Comparison of ENCODE assay signal across 10 mouse cellular contexts in genomic region chr14:101378545-101378944, GRCm38 (mm10).
A peak's percentile ranks its signal among the peaks of the same experiment; 100 is the strongest.
DNase-seq lines count a peak whose midpoint lies in the region; ATAC-seq and TF ChIP-seq lines count a peak whose summit lies in the region.
"Had no signal": no experiment of that assay in that cellular context is flagged by ENCODE, and none has a peak within 500 bp of the region (broad histone marks: within the 10 kb centered on the region; RNA-seq: fewer than 3 reads in every experiment).

No protein-coding gene starts in this region.

- H3K4me3 ChIP-seq in layer of hippocampus, adult 2 months, result peak overlapping the region; percentile 52; the same call in 1 of the 2 replicates
- H3K4me3 ChIP-seq in hindbrain, embryonic 10.5 days, result no peak overlapping the region
- H3K4me3 ChIP-seq in midbrain, embryonic 12.5 days, result no peak overlapping the region
- peak overlapping the region; percentile 38; the same call in 1 of the 2 replicates for H3K4me3 ChIP-seq in stomach, embryonic 16.5 days (replicated peaks; ENCODE audit: low read length)

- no peak overlapping the region for H3K4me2 ChIP-seq in midbrain, embryonic 12.5 days (replicated peaks)
- H3K4me2 ChIP-seq in stomach, embryonic 16.5 days (ENCODE audit: low read depth, low read length), result 0 out of 2 replicates have a peak overlapping the region, but pooled peaks have one; percentile 67

- ATAC-seq in midbrain, embryonic 12.5 days (ENCODE audit: low FRiP score, low read depth), result no peak
- no peak for ATAC-seq in stomach, embryonic 16.5 days (ENCODE audit: insufficient read depth, low FRiP score)

- H3K27ac ChIP-seq in layer of hippocampus, adult 2 months, result no peak overlapping the region
- peak overlapping the region; percentile 83 for H3K27ac ChIP-seq in hindbrain, embryonic 10.5 days
- H3K27ac ChIP-seq in midbrain, embryonic 12.5 days (replicated peaks), result peak overlapping the region; percentile 46
- H3K27ac ChIP-seq in stomach, embryonic 16.5 days (ENCODE audit: low read length), result no peak overlapping the region
- H3K27ac ChIP-seq: kidney, postnatal 0 days; limb, embryonic 12.5 days had no signal

- no peaks in the 10 kb centered on the region for H3K9me3 ChIP-seq in hindbrain, embryonic 10.5 days
- H3K9me3 ChIP-seq in midbrain, embryonic 12.5 days, result no peaks in the 10 kb centered on the region
- H3K9me3 ChIP-seq in stomach, embryonic 16.5 days (replicated peaks; ENCODE audit: control insufficient read depth, low read length), result no peaks in the 10 kb centered on the region
- H3K9me3 ChIP-seq: limb, embryonic 12.5 days had no signal

- TF ChIP-seq CTCF in layer of hippocampus, adult 2 months (conservative IDR thresholded peaks at IDR 0.05), result no peak

- H3K9ac ChIP-seq in midbrain, embryonic 12.5 days (replicated peaks), result no peak overlapping the region
- no peak overlapping the region for H3K9ac ChIP-seq in stomach, embryonic 16.5 days (ENCODE audit: low read length)
- H3K9ac ChIP-seq: limb, embryonic 12.5 days had no signal

- intact Hi-C loops in left cerebral cortex, postnatal 25 days (cut with DNase I), result loop anchor here (2.0 to 5.0 kb wide), 2 partner anchors 1361 to 1446 kb away; no protein-coding TSS in a partner anchor

- 65% methylated on average over 8 of the region's 8 CpGs for WGBS in hindbrain, embryonic 10.5 days
- WGBS in midbrain, embryonic 12.5 days, result 55% methylated on average over 8 of the region's 8 CpGs
- 82% methylated on average over 8 of the region's 8 CpGs for WGBS in stomach, embryonic 16.5 days

- no peak for DNase-seq in layer of hippocampus, adult 2 months (ENCODE audit: low spot score in 2 of 2)
- DNase-seq in layer of hippocampus, postnatal 25 days (ENCODE audit: extremely low spot score in 1 of 2, low spot score in 1 of 2), result no peak
- DNase-seq in hindbrain, embryonic 10.5 days (ENCODE audit: low spot score), result no peak
- DNase-seq in left cerebral cortex, postnatal 25 days (ENCODE audit: low spot score in 2 of 2), result no peak
- no peak for DNase-seq in adrenal gland, postnatal 36 days
- no peak for DNase-seq in embryo, embryonic 10.5 days (ENCODE audit: low spot score)

- H3K27me3 ChIP-seq in hindbrain, embryonic 10.5 days (ENCODE audit: insufficient read depth, poor library complexity, severe bottlenecking), result no peaks in the 10 kb centered on the region
- no peaks in the 10 kb centered on the region for H3K27me3 ChIP-seq in midbrain, embryonic 12.5 days
- no peaks in the 10 kb centered on the region for H3K27me3 ChIP-seq in stomach, embryonic 16.5 days (ENCODE audit: control insufficient read depth, insufficient read depth, low read length)
- H3K27me3 ChIP-seq: limb, embryonic 12.5 days had no signal

- no peaks in the 10 kb centered on the region for H3K36me3 ChIP-seq in hindbrain, embryonic 10.5 days
- no peaks in the 10 kb centered on the region for H3K36me3 ChIP-seq in midbrain, embryonic 12.5 days
- H3K36me3 ChIP-seq in stomach, embryonic 16.5 days (ENCODE audit: control insufficient read depth, insufficient read depth, low read length), result no peaks in the 10 kb centered on the region
- H3K36me3 ChIP-seq: limb, embryonic 12.5 days had no signal

- H3K4me1 ChIP-seq in hindbrain, embryonic 10.5 days (replicated peaks), result peaks cover 27% of the 10 kb centered on the region
- H3K4me1 ChIP-seq in midbrain, embryonic 12.5 days, result peaks cover 12% of the 10 kb centered on the region; the same call in 1 of the 2 replicates
- peaks cover 3% of the 10 kb centered on the region; the same call in 1 of the 2 replicates for H3K4me1 ChIP-seq in stomach, embryonic 16.5 days (ENCODE audit: control insufficient read depth, insufficient read depth, low read length)

Comparison
In these comparisons a context has a peak if more than half of its experiments do, and no peak if none do; other contexts are left out.
1. H3K27ac ChIP-seq: peak in hindbrain, embryonic 10.5 days (single experiment) and midbrain, embryonic 12.5 days (single experiment); none in layer of hippocampus, adult 2 months (single experiment) and stomach, embryonic 16.5 days (single experiment).
2. H3K4me3 ChIP-seq: peak in layer of hippocampus, adult 2 months (single experiment) and stomach, embryonic 16.5 days (single experiment); none in hindbrain, embryonic 10.5 days (single experiment) and midbrain, embryonic 12.5 days (single experiment).